Mouse (Mus musculus): ENCODE results near the gene Otulin. TPM values are rescaled to one million over a fixed set of nuclear protein-coding genes. Genes with fewer than 3 reads are reported as not detected.
A peak's percentile ranks its signal among the peaks of the same experiment; 100 is the strongest.

The Otulin gene
- polyA plus RNA-seq, 1 experiment: 29.0 TPM

GRCm38 (mm10) chr15:27625014-27625889 lies 5.2 kb downstream of the Otulin start:
- Histone ChIP-seq H3K36me3 (ENCODE audit: control insufficient read depth, insufficient read depth, low read length) (no peaks in the 10 kb centered on the region), H3K27me3 (replicated peaks; ENCODE audit: control insufficient read depth, insufficient read depth, low read length) (no peaks in the 10 kb centered on the region), H3K27ac (ENCODE audit: insufficient read depth, low read depth, low read length) (peak overlapping the region; percentile 40), H3K4me1 (ENCODE audit: control insufficient read depth, insufficient read depth, low read length) (peaks cover 37% of the 10 kb centered on the region), H3K4me3 (ENCODE audit: insufficient read depth, low read depth, low read length) (no peak overlapping the region)
- TF ChIP-seq CTCF (conservative IDR thresholded peaks at IDR 0.05; ENCODE audit: insufficient read depth, insufficient read length, low read depth, low read length) (no peak), POLR2A (IDR thresholded peaks at IDR 0.05; ENCODE audit: low read depth, low read length) (no peak)
- WGBS: 82% methylated on average over 13 of the region's 13 CpGs
- DNase-seq: peak; percentile 33

GRCm38 (mm10) chr15:27623286-27623685 lies 7.2 kb downstream of the Otulin start:
- H3K4me3 ChIP-seq (ENCODE audit: insufficient read depth, low read depth, low read length): no peak overlapping the region
- no peak overlapping the region for H3K27ac ChIP-seq (ENCODE audit: insufficient read depth, low read depth, low read length)
- no peak for TF ChIP-seq POLR2A (IDR thresholded peaks at IDR 0.05; ENCODE audit: low read depth, low read length)
- TF ChIP-seq CTCF (conservative IDR thresholded peaks at IDR 0.05; ENCODE audit: insufficient read depth, insufficient read length, low read depth, low read length): no peak
- 81% methylated on average over 6 of the region's 6 CpGs for WGBS
- no peaks in the 10 kb centered on the region; the same call in 1 of the 2 replicates for H3K36me3 ChIP-seq (ENCODE audit: control insufficient read depth, insufficient read depth, low read length)
- no peak for DNase-seq
- no peaks in the 10 kb centered on the region for H3K27me3 ChIP-seq (replicated peaks; ENCODE audit: control insufficient read depth, insufficient read depth, low read length)
- H3K4me1 ChIP-seq (ENCODE audit: control insufficient read depth, insufficient read depth, low read length): peaks cover 29% of the 10 kb centered on the region

GRCm38 (mm10) chr15:27620475-27621185 lies 9.9 kb downstream of the Otulin start:
- Histone ChIP-seq H3K4me3 (ENCODE audit: insufficient read depth, low read depth, low read length) (no peak overlapping the region), H3K36me3 (ENCODE audit: control insufficient read depth, insufficient read depth, low read length) (peaks cover under 1% of the 10 kb centered on the region; the same call in 1 of the 2 replicates)

GRCm38 (mm10) chr15:27619683-27620082 lies 10.8 kb downstream of the Otulin start:
- no peak overlapping the region for H3K27ac ChIP-seq (ENCODE audit: insufficient read depth, low read depth, low read length)
- H3K4me3 ChIP-seq (ENCODE audit: insufficient read depth, low read depth, low read length): no peak overlapping the region
- TF ChIP-seq POLR2A (IDR thresholded peaks at IDR 0.05; ENCODE audit: low read depth, low read length) (no peak), CTCF (conservative IDR thresholded peaks at IDR 0.05; ENCODE audit: insufficient read depth, insufficient read length, low read depth, low read length) (no peak)
- 36% methylated on average over 3 of the region's 3 CpGs for WGBS
- peaks cover 9% of the 10 kb centered on the region for H3K4me1 ChIP-seq (ENCODE audit: control insufficient read depth, insufficient read depth, low read length)
- peak; percentile 85 for DNase-seq
- no peaks in the 10 kb centered on the region for H3K27me3 ChIP-seq (replicated peaks; ENCODE audit: control insufficient read depth, insufficient read depth, low read length)
- peaks cover 3% of the 10 kb centered on the region; the same call in 1 of the 2 replicates for H3K36me3 ChIP-seq (ENCODE audit: control insufficient read depth, insufficient read depth, low read length)

More at GRCm38 (mm10) chr15:27620475-27621185, 9.9 kb downstream of the Otulin start:
- TF ChIP-seq CTCF (conservative IDR thresholded peaks at IDR 0.05; ENCODE audit: insufficient read depth, insufficient read length, low read depth, low read length) (0 out of 2 replicates have a peak, but pooled peaks have one; percentile 7), POLR2A (IDR thresholded peaks at IDR 0.05; ENCODE audit: low read depth, low read length) (no peak)
- Histone ChIP-seq H3K27me3 (replicated peaks; ENCODE audit: control insufficient read depth, insufficient read depth, low read length) (no peaks in the 10 kb centered on the region), H3K27ac (ENCODE audit: insufficient read depth, low read depth, low read length) (no peak overlapping the region), H3K4me1 (ENCODE audit: control insufficient read depth, insufficient read depth, low read length) (peaks cover 12% of the 10 kb centered on the region)
- DNase-seq: peak; percentile 44
- 63% methylated on average over 6 of the region's 6 CpGs for WGBS

GRCm38 (mm10) chr15:27618778-27619533 lies 11.5 kb downstream of the Otulin start:
- 73% methylated on average over 6 of the region's 6 CpGs for WGBS

GRCm38 (mm10) chr15:27617227-27617626 lies 13.3 kb downstream of the Otulin start:
- peaks cover 18% of the 10 kb centered on the region for H3K4me1 ChIP-seq (ENCODE audit: control insufficient read depth, insufficient read depth, low read length)
- TF ChIP-seq CTCF (conservative IDR thresholded peaks at IDR 0.05; ENCODE audit: insufficient read depth, insufficient read length, low read depth, low read length) (no peak), POLR2A (IDR thresholded peaks at IDR 0.05; ENCODE audit: low read depth, low read length) (no peak)
- no peak for DNase-seq
- H3K36me3 ChIP-seq (ENCODE audit: control insufficient read depth, insufficient read depth, low read length): peaks cover 3% of the 10 kb centered on the region; the same call in 1 of the 2 replicates
- no peaks in the 10 kb centered on the region for H3K27me3 ChIP-seq (replicated peaks; ENCODE audit: control insufficient read depth, insufficient read depth, low read length)
- no peak overlapping the region for H3K4me3 ChIP-seq (ENCODE audit: insufficient read depth, low read depth, low read length)
- H3K27ac ChIP-seq (ENCODE audit: insufficient read depth, low read depth, low read length): no peak overlapping the region
- 59% methylated on average over 3 of the region's 3 CpGs for WGBS

More at GRCm38 (mm10) chr15:27618778-27619533, 11.5 kb downstream of the Otulin start:
- Histone ChIP-seq H3K4me3 (ENCODE audit: insufficient read depth, low read depth, low read length) (no peak overlapping the region), H3K36me3 (ENCODE audit: control insufficient read depth, insufficient read depth, low read length) (peaks cover 3% of the 10 kb centered on the region; the same call in 1 of the 2 replicates), H3K27ac (ENCODE audit: insufficient read depth, low read depth, low read length) (no peak overlapping the region), H3K27me3 (replicated peaks; ENCODE audit: control insufficient read depth, insufficient read depth, low read length) (no peaks in the 10 kb centered on the region), H3K4me1 (ENCODE audit: control insufficient read depth, insufficient read depth, low read length) (peaks cover 9% of the 10 kb centered on the region)
- no peak for DNase-seq
- no peak for TF ChIP-seq CTCF (conservative IDR thresholded peaks at IDR 0.05; ENCODE audit: insufficient read depth, insufficient read length, low read depth, low read length)
- no peak for TF ChIP-seq POLR2A (IDR thresholded peaks at IDR 0.05; ENCODE audit: low read depth, low read length)

Measured in kidney, adult 2 months (tissue).